Mouse (Mus musculus): Measurements from ENCODE around the gene Isg20. TPM values are rescaled to one million over a fixed set of nuclear protein-coding genes. Genes with fewer than 3 reads are reported as not detected.

The Isg20 gene
- total RNA-seq, 2 experiments from 2014 or later: 0.65 to 1.2 TPM

DNA sequence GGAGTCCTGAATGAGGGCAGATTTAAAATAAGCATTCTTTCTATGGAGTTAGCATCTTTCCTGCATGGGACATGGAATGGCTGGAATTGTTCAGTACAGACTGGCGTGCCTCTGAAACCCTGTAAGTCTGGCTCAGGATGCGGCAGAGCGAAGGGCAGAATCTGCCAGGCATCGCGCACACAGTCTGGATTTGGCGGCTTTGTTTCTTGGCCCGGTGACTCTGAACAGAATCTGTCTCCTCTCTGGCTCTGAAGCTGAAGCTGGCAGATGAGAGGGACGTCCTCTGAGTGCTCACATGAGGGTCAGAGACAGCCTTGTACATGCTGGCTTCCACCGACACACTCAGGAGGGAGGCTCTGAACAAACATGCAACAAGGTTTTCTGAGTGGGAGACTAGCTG, 12.9 kb downstream of the Isg20 start:
- Histone ChIP-seq H3K4me3 (no peak overlapping the region), H3K27ac (no peak overlapping the region)
- DNase-seq (ENCODE audit: extremely low spot score in 1 of 2, low spot score in 2 of 2): no peak
- intact Hi-C loops (cut with DNase I): no loop called here
- TF ChIP-seq CTCF (IDR thresholded peaks at IDR 0.05): no peak

DNA sequence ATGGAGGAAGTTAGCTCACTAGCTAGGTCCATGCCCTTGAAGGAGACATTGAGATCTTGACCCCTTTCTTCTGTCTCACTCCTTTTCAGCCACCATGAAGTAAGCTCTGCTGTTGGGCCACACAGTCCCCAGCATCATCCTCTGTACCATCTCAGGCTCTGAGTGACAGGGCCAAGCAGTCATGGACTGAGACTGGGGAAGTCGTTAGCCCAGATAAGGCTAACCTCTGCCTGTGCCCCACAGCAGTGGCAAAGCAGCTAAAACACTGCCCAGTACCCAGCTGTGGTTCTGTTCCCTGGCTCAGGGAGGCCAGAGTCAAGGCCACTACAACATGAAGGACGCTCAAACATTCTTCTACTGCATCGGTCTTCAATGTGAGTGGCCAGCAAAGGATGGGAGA, 14.0 kb downstream of the Isg20 start:
- intact Hi-C loops (cut with DNase I): no loop called here
- Histone ChIP-seq H3K27ac (no peak overlapping the region), H3K4me3 (no peak overlapping the region)
- no peak for DNase-seq (ENCODE audit: extremely low spot score in 1 of 2, low spot score in 2 of 2)
- TF ChIP-seq CTCF (IDR thresholded peaks at IDR 0.05): no peak

DNA sequence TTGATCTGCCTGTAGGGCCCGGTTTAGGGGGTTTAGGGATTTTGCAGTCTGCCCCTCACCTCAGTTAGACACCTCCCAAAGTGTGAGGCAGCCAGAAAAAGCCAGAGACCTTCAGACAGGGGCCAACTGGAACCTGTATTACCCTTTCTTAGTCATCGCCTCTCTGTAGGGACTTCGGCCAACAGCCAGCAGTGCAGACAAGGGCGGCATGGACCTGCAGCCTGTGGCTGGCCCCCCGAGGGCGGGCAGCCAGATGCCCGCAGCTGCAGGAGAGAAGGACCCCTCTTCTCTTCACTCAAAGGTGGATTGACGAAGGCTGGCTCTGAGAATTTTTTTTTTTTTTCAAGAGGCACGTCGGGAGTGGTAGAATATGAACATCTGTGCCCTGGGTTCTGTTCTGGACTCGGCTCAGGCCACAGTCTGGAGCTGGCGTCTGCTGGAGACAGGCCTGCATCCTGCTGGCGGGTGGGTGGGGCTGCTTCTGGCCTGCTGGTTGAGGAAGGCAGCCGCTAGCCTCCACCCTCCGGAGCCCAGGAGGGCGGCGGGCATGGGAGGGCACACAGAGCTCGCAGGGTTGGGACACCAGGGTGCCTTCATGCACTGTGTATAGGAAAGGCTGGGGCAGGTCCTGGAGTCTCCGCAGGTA, 25.9 kb downstream of the Isg20 start:
- intact Hi-C loops (cut with DNase I): no loop called here
- Histone ChIP-seq H3K27ac (no peak overlapping the region), H3K4me3 (no peak overlapping the region)
- DNase-seq (ENCODE audit: extremely low spot score in 1 of 2, low spot score in 2 of 2): no peak
- no peak for TF ChIP-seq CTCF (IDR thresholded peaks at IDR 0.05)

DNA sequence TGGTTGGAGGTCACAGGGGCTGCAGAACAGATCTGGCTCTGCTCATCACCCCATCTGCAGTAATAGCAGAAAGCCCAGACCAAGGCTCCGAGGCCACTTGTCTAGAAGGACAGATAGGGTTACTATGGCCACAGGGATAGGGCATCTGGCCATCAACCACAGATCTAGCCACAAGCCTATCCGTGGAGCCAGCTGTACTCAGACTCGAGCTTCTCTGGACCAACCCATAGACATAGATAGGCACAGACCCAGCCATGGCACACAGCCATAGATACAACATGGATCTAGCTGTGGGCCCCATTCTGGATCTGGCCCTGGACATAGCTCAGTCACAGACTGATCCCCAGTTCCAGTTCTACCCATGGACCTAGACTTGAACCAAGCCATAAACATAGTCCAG, 27.7 kb downstream of the Isg20 start:
- Histone ChIP-seq H3K4me3 (no peak overlapping the region), H3K27ac (no peak overlapping the region)
- intact Hi-C loops (cut with DNase I): no loop called here
- DNase-seq (ENCODE audit: extremely low spot score in 1 of 2, low spot score in 2 of 2): no peak
- TF ChIP-seq CTCF (IDR thresholded peaks at IDR 0.05): no peak

GRCm38 (mm10) chr7:78942544-78942943, 29.3 kb downstream of the Isg20 start:
- intact Hi-C loops (cut with DNase I): no loop called here
- DNase-seq (ENCODE audit: extremely low spot score in 1 of 2, low spot score in 2 of 2): no peak
- H3K4me3 ChIP-seq: no peak overlapping the region
- no peak for TF ChIP-seq CTCF (IDR thresholded peaks at IDR 0.05)
- H3K27ac ChIP-seq: no peak overlapping the region

GRCm38 (mm10) chr7:78953886-78954572, 40.8 kb downstream of the Isg20 start:
- H3K27ac ChIP-seq: no peak overlapping the region
- DNase-seq (ENCODE audit: extremely low spot score in 1 of 2, low spot score in 2 of 2): no peak
- intact Hi-C loops (cut with DNase I): no loop called here
- no peak overlapping the region for H3K4me3 ChIP-seq
- no peak for TF ChIP-seq CTCF (IDR thresholded peaks at IDR 0.05)

GRCm38 (mm10) chr7:78954619-78955018, 41.4 kb downstream of the Isg20 start:
- Histone ChIP-seq H3K27ac (no peak overlapping the region), H3K4me3 (no peak overlapping the region)
- no peak for DNase-seq (ENCODE audit: extremely low spot score in 1 of 2, low spot score in 2 of 2)
- intact Hi-C loops (cut with DNase I): no loop called here
- no peak for TF ChIP-seq CTCF (IDR thresholded peaks at IDR 0.05)

GRCm38 (mm10) chr7:78955086-78955485, 41.9 kb downstream of the Isg20 start:
- Histone ChIP-seq H3K4me3 (no peak overlapping the region), H3K27ac (no peak overlapping the region)
- TF ChIP-seq CTCF (IDR thresholded peaks at IDR 0.05): no peak
- intact Hi-C loops (cut with DNase I): no loop called here
- no peak for DNase-seq (ENCODE audit: extremely low spot score in 1 of 2, low spot score in 2 of 2)

DNA sequence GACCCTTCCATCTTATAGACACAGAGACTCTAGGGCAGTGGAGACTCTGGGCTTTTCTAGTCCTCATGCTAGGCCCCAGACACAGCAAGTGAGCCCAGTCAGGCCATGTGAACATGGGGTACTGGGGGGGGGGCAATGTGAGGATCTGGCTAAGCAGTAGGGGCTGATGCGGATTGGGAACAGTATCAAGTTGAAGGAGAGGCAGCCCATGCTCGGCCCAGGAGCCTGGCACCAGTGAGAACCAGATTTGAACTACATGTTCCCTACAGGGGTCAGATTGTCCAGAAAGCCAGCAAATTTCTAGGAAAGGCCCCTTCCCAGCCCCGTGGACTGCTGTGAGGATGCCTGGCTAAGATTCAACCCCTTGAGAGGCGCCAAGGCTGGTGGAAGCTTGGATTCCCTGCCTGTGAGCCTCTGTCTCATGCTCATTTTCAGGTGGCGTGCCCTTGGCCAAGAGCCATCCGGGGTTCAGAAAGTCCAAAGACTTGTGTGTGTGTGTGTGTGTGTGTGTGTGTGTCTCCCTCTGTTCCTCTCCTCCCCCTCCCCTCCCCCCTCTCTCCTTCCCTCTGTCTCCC, 45.4 kb downstream of the Isg20 start:
- Histone ChIP-seq H3K4me3 (no peak overlapping the region), H3K27ac (no peak overlapping the region)
- TF ChIP-seq CTCF (IDR thresholded peaks at IDR 0.05): no peak
- intact Hi-C loops (cut with DNase I): no loop called here
- no peak for DNase-seq (ENCODE audit: extremely low spot score in 1 of 2, low spot score in 2 of 2)

- TF ChIP-seq CTCF (IDR thresholded peaks at IDR 0.05): no peak
- H3K27ac ChIP-seq: no peak overlapping the region
- H3K4me3 ChIP-seq: no peak overlapping the region
- DNase-seq (ENCODE audit: extremely low spot score in 1 of 2, low spot score in 2 of 2): no peak
- intact Hi-C loops (cut with DNase I): no loop called here
Observed at GRCm38 (mm10) chr7:78963891-78964290, 50.7 kb downstream of the Isg20 start.

Small RNA genes lying within 50 kb of the gene (microRNA-seq; reads per million reads assigned to microRNA genes)
- 112 to 120 reads per million in 2 experiments for gene Mir7-2

Other genes starting within 250 kb of the Isg20 start
- gene Ntrk3, start 175.4 kb upstream of the Isg20 start, total RNA-seq (2021): 100 to 1,000 TPM; 173 to 179 TPM
- 10 to 100 TPM; 34.6 to 42.3 TPM for gene Mrps11, start 130.3 kb upstream of the Isg20 start, total RNA-seq (2021)
- 10 to 100 TPM; 30.2 to 37.1 TPM for gene Mrpl46, start 129.9 kb upstream of the Isg20 start, total RNA-seq (2021)
- 1 to 10 TPM; 6.1 TPM for gene Det1, start 66.2 kb upstream of the Isg20 start, total RNA-seq (2021)
- gene Aen, start 17.6 kb upstream of the Isg20 start, total RNA-seq (2021): 10 to 100 TPM; 20.6 to 22.1 TPM
- gene Acan, start 140.1 kb downstream of the Isg20 start, total RNA-seq (2021): 1 to 10 TPM; 3.2 to 5.8 TPM
- gene Hapln3, start 217.6 kb downstream of the Isg20 start, total RNA-seq (2021): 1 to 10 TPM; 1.4 to 1.9 TPM
- gene Mfge8, start 235.6 kb downstream of the Isg20 start, total RNA-seq (2021): 100 to 1,000 TPM; 190 to 199 TPM